Mouse (Mus musculus) C2C12 (cell line): ENCODE measurements at regions not wholly inside any gene's neighbourhood (a gene's known extent, or its start where the extent isn't known, plus 50 kb on each side); places are given as distances from the start of the nearest gene placed in this dataset.

Source experiments
- H3K27me3 ChIP-seq: one replicate; pipeline ENCODE4 v1.6.1; 2011; ENCODE audit not compliant: control insufficient read depth, insufficient read depth, insufficient read length
- H3K36me3 ChIP-seq: one replicate; pipeline ENCODE4 v1.6.1; 2011; ENCODE audit not compliant: control insufficient read depth, insufficient read depth
- H3K4me3 ChIP-seq: one replicate; pipeline ENCODE4 v1.5.1; 2011; ENCODE audit warnings: mild to moderate bottlenecking, control low read depth; ENCODE audit not compliant: poor library complexity, insufficient read depth, severe bottlenecking
- H3K79me2 ChIP-seq: one replicate; pipeline ENCODE4 v1.6.1; 2011; ENCODE audit not compliant: control insufficient read depth, insufficient read depth
- H3K79me3 ChIP-seq: one replicate; pipeline ENCODE4 v1.6.1; 2011; ENCODE audit warnings: low read depth, control low read depth
- H3ac ChIP-seq: one replicate; pipeline ENCODE3; 2011; ENCODE audit warnings: low read depth; ENCODE audit not compliant: control insufficient read depth, insufficient read length
- CEBPB ChIP-seq: IDR thresholded peaks from one replicate; pipeline ENCODE4 v1.6.1; 2011; ENCODE audit warnings: low read depth, mild to moderate bottlenecking, control low read depth, moderate library complexity
- CTCF ChIP-seq: IDR thresholded peaks from one replicate; pipeline ENCODE4 v1.5.1; 2011; ENCODE audit not compliant: control insufficient read depth, insufficient read depth, insufficient read length
- FOSL1 ChIP-seq: IDR thresholded peaks from one replicate; pipeline ENCODE4 v1.8.0; 2011; ENCODE audit warnings: mild to moderate bottlenecking, low read length; ENCODE audit not compliant: poor library complexity, insufficient read depth, severe bottlenecking
- MAX ChIP-seq: IDR thresholded peaks from one replicate; pipeline ENCODE4 v1.6.1; 2011; ENCODE audit warnings: mild to moderate bottlenecking, control low read depth
- MYOD1 ChIP-seq: IDR thresholded peaks from one replicate; pipeline ENCODE4 v1.6.1; 2011; ENCODE audit warnings: low read depth; ENCODE audit not compliant: control insufficient read depth, insufficient read length
- MYOG ChIP-seq: IDR thresholded peaks from one replicate; pipeline ENCODE4 v1.6.1; 2011; ENCODE audit not compliant: control insufficient read depth, insufficient read length; ENCODE audit errors: extremely low read depth
- USF1 ChIP-seq: IDR thresholded peaks from one replicate; pipeline ENCODE4 v1.6.1; 2011; ENCODE audit warnings: low read depth, mild to moderate bottlenecking, control low read depth, moderate library complexity

- no peaks in the 10 kb centered on the region for H3K36me3 ChIP-seq
Observed at GRCm38 (mm10) chr19:45310944-45311603, 52.5 kb upstream of the Btrc start.

GRCm38 (mm10) chr19:45311831-45312537, 51.5 kb upstream of the Btrc start:
- Histone ChIP-seq H3K79me3 (no peaks in the 10 kb centered on the region), H3K4me3 (no peak overlapping the region), H3K36me3 (no peaks in the 10 kb centered on the region), H3K79me2 (no peaks in the 10 kb centered on the region), H3K27me3 (no peaks in the 10 kb centered on the region), H3ac (no peak overlapping the region)
- no peak for TF ChIP-seq MYOG
- TF ChIP-seq MAX = no peak
- TF ChIP-seq USF1 = no peak
- TF ChIP-seq MYOD1 = no peak
- TF ChIP-seq CTCF = no peak
- no peak for TF ChIP-seq FOSL1
- no peak for TF ChIP-seq CEBPB

More at GRCm38 (mm10) chr19:45310944-45311603, 52.5 kb upstream of the Btrc start:
- no peak overlapping the region for H3ac ChIP-seq
- TF ChIP-seq CTCF (no peak), MYOD1 (no peak), FOSL1 (no peak), MYOG (no peak), MAX (no peak), CEBPB (no peak), USF1 (no peak)
- no peaks in the 10 kb centered on the region for H3K79me2 ChIP-seq
- peak overlapping the region; percentile 2 for H3K4me3 ChIP-seq
- no peaks in the 10 kb centered on the region for H3K27me3 ChIP-seq
- H3K79me3 ChIP-seq = no peaks in the 10 kb centered on the region

- Histone ChIP-seq H3K27me3 (no peaks in the 10 kb centered on the region), H3K79me3 (no peaks in the 10 kb centered on the region), H3K79me2 (no peaks in the 10 kb centered on the region), H3ac (no peak overlapping the region), H3K4me3 (no peak overlapping the region), H3K36me3 (no peaks in the 10 kb centered on the region)
- no peak for TF ChIP-seq CTCF
- TF ChIP-seq USF1 = no peak
Observed at GRCm38 (mm10) chr19:45312713-45313365, 50.7 kb upstream of the Btrc start.
